Mouse (Mus musculus) mesoderm, embryonic 11.5 days (tissue): ENCODE data around the gene Mrc1.

Experiments
- DNase-seq: peaks from one replicate; pipeline ENCODE4 v3.0.0-alpha.2; 2012; ENCODE audit warnings: low read depth, low spot score

Mrc1 gene

DNA sequence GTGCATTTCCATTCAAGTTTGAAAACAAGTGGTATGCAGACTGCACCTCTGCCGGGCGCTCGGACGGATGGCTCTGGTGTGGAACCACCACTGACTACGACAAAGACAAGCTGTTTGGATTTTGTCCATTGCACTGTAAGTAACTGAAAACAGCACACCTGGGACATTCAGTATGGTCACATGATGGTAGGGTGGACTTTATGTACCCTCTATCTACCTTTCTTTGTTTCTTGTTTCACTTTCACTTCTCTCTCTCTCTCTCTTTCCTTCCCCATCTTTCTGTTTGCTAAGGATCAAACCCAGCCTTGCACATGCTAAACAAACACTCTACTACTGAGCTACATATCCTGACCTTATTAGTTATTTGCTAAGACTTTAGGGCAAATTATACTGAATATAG lies 15.0 kb downstream of the Mrc1 start:
- DNase-seq, result no peak

DNA sequence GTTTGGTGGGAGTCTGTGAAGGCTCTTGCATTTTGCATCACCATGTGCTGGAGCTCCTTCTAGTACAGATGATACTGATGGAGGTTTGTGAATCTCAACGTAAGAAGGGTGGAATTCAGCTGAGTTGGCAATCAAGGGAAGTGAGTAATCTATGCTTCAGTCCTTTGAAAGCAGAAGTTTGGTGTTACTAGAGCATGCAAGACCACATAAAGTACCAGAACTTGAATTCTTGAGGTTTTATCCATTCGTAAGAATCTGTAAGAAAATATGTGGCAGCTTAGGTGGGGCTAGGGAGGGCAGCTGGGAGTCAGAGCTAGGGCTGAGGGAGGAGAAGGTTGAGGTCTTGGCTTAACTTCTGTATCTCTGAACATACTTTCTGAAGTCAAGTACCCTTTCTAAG lies 15.5 kb downstream of the Mrc1 start:
- DNase-seq, result no peak

GRCm38 (mm10) chr2:14249839-14250564 lies 20.8 kb downstream of the Mrc1 start:
- no peak for DNase-seq

DNA sequence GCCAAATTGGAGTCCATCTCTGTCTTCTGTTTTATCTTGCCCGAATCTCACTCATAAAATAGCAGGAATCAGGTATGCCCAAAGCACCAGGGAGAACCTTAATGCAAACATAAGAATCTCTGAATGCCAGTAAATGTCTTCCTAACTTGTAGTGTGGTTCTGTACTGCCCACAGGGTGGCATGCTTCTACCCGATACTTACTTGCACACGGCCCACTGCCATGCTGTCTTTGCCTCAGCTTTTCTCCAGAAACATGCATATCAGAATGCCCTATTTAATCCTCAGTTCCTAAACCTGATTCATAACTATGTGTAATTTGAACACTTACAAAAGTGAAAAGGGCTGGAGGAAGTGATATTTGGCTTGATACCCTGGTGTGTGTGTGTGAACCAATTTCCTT lies 22.7 kb downstream of the Mrc1 start:
- DNase-seq, result no peak

DNA sequence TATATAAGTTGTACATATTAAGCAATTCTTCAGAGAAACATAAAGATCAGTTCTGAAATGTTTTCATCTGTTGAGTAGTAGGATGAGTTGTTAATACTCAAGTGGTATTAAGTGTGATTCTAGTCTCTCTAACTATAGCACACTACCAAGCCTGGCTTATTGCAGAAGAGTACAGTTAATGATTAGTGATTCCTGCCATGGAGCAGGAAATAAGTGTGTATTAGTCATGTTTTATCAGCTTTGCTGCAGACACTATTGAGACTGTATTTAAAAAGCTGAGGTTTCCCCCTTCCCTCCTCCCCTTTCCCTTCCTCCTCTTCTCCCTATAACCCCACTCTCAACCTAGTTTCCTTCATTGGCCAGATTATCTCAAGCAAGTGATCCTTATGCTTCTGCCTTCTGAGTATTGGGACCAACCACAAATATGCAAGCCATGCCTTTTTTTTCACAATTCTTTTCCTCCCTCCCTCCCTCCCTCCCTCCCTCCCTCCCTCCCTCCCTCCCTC lies 29.2 kb downstream of the Mrc1 start:
- DNase-seq, result no peak

- no peak for DNase-seq
These were observed 32.9 kb downstream of the Mrc1 start for GRCm38 (mm10) chr2:14262090-14262489.

GRCm38 (mm10) chr2:14269160-14269559 lies 40.0 kb downstream of the Mrc1 start:
- no peak for DNase-seq

GRCm38 (mm10) chr2:14272088-14272487 lies 42.9 kb downstream of the Mrc1 start:
- no peak for DNase-seq

DNA sequence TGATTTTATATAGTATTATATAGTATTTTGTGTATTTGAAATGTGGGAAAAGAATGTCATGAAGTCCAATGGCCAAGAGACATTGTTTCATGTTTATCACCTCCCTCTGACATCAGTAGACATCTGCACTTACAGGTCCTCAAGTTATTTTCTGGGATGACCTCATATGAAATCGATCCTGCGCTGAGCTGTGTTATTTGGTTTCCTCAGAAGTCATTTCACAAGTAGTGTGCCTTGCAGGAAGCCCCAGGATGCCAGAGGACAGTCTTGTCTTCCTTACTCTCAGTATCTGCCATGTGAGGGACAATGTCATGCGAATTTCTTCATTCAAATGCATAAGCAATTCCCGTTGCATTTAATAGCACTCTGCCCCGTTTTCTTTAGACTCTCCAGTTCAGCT lies 46.6 kb downstream of the Mrc1 start:
- no peak for DNase-seq

DNA sequence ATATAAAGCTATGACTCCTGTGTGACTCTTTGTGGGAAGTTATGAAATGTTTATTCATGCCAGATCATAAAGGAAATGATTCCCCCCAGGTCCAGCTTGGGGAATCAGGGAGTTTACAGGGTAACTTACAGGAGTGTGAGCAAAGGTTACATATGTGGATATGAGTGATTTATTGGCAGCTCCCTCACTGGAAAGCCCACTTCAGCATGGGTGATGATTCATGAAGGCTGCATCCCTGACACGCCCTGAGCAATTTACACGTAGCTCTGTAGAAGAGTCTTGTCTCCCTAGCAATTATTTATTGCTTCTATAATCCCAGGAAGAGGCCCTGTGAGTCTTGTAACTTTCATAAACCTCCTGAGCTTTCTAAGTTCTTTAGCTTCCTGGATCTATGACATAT lies 50.1 kb downstream of the Mrc1 start:
- peak; percentile 18 for DNase-seq

GRCm38 (mm10) chr2:14279795-14280194 lies 50.6 kb downstream of the Mrc1 start:
- peak; percentile 17 for DNase-seq

DNA sequence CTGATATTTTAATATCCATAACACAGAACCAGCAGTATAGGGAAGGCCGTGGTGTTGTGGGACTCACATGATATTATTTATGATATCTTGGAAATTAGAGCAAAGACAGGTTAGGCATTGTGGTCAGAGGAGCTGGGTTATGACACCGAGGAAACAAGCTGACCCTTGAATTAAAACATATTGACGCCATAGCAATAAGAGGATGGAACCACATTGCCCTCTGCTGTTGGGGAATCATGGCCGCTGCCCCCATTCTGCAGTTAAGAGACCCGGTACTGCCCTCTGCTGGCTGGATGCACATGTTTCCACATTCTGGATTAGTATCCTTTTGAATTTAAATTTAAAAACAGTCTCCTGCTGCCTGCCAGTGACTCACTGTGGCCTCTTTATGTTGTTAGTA lies 66.1 kb downstream of the Mrc1 start:
- DNase-seq, result peak; percentile 85

GRCm38 (mm10) chr2:14312505-14313380 lies 83.6 kb downstream of the Mrc1 start:
- DNase-seq, result peak; percentile 10

DNA sequence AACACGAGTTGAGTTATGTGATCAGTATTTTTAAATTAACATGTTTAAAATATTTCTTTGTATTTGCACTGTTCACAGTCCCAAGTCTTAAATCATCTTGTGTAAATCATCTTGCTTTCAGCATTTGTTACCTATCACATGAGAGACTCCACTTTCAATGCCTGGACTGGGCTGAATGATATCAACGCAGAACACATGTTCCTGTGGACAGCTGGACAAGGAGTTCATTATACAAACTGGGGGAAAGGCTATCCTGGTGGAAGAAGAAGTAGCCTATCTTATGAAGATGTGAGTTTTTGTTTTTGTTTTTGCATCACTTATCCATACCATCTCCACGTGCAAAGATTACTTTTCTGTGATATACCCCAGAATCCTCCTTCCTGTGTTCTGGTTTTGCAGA lies 85.9 kb downstream of the Mrc1 start:
- DNase-seq, result no peak

DNA sequence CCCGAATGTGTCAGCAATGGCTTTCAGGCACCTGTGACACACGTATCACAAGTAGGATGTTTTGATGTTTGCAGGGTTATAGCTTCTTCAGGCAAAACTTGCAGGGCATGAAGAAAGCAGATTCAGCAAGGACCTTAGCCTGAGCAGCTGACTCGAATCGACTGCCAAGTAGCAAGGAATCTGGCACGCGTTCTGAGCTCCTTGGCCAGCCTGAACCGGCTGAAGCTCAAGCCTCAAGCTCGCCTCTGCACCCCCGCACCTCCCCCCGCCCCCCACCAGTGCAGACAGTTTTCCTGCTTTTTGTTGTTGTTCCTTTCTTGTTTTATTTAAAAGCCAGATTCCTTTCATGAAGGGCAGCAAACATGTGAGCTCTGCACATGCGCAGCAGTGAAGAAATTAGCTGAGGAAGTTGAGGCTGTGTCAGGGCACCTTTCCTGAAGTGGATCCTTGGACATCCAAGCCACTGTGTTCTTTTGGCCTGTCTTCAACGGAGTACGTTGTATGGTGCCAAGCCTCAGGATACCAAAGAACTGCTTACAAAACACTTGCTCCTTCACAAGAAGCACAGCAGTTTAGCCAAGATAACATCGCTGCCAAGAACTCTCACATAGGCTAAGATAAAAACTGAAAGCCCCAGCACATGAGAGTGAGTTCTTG lies 112.6 kb downstream of the Mrc1 start:
- DNase-seq, result no peak

GRCm38 (mm10) chr2:14342309-14342839 lies 113.2 kb downstream of the Mrc1 start:
- DNase-seq, result no peak
